Mouse (Mus musculus): ENCODE measurements around the gene Vmn1r5. TPM values are rescaled to one million over a fixed set of nuclear protein-coding genes. Genes with fewer than 3 reads are reported as not detected.
"Not testable (repeated sequence)": the region's sequence is repeated elsewhere in the genome, so short reads cannot be mapped to it uniquely, and the experiment has no call there.

The Vmn1r5 gene
- polyA plus RNA-seq, 1 experiment from 2014 or later, result not detected

DNA sequence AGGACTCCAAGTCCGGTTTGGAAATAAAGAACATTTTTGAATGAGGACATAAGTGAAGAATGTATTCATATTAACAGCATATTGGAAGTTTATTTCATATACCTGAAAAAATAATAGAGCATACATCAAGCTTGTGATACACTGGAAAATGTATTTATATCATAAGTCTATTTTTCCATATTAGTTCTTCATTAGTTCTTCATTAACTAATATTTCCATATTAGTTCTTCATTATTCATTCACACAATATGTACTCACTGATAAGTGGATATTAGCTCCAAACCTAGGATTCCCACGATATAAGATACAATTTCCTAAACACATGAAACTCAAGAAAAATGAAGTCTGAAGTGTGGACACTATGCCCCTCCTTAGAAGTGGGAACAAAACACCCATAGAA is 55.2 kb downstream of the Vmn1r5 start, which contains the start of gene Vmn1r7:
TSS of gene Vmn1r7 (minus strand) at position 101 of the 400 bp plus-strand sequence.
- H3K27ac ChIP-seq (ENCODE audit: low read depth, low read length); H3K4me2 ChIP-seq (ENCODE audit: low read depth, low read length); H3K9ac ChIP-seq (replicated peaks; ENCODE audit: low read depth, low read length); ATAC-seq (ENCODE audit: low read depth); H3K9me3 ChIP-seq (ENCODE audit: control insufficient read depth, low read length); H3K36me3 ChIP-seq (ENCODE audit: control insufficient read depth, insufficient read depth, low read length); H3K4me1 ChIP-seq (ENCODE audit: control insufficient read depth, insufficient read depth, low read length); H3K27me3 ChIP-seq (ENCODE audit: control insufficient read depth, insufficient read depth, low read length); H3K4me3 ChIP-seq (ENCODE audit: low read depth, low read length): not testable (repeated sequence)
- WGBS, result 89% methylated on average over 2 of the region's 2 CpGs

DNA sequence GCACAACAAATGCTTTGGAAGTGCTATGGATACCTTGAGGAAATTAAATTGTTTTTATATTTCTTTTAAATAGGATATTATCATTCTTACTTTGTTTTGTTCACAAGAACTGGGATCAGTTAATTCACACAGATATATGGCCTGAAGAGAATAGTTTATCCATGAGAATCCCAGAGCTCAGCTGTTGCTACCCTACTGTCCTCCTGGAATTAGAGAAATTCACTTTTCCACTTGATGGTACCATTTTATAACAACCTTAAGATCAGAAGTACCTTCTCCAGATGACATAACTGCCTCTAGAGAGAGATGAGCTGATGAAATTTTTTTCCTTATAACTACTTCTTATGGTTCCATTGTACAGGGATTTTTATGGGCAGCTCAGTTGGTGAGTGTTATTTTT is 61.9 kb downstream of the Vmn1r5 start, which contains the start of gene Vmn1r8:
TSS of gene Vmn1r8 (plus strand) at position 301 of the 400 bp plus-strand sequence.
- Histone ChIP-seq H3K9ac (replicated peaks; ENCODE audit: low read depth, low read length) (no peak within 1 kb of the TSS), H3K27ac (ENCODE audit: low read depth, low read length) (no peak within 1 kb of the TSS), H3K27me3 (ENCODE audit: control insufficient read depth, insufficient read depth, low read length) (no peaks in the 10 kb centered on the region), H3K4me1 (ENCODE audit: control insufficient read depth, insufficient read depth, low read length) (no peaks in the 10 kb centered on the region), H3K4me3 (ENCODE audit: low read depth, low read length) (no peak within 1 kb of the TSS), H3K4me2 (ENCODE audit: low read depth, low read length) (no peak within 1 kb of the TSS), H3K36me3 (ENCODE audit: control insufficient read depth, insufficient read depth, low read length) (no peaks in the 10 kb centered on the region), H3K9me3 (ENCODE audit: control insufficient read depth, low read length) (no peaks in the 10 kb centered on the region)
- ATAC-seq (ENCODE audit: low read depth), result no peak

DNA sequence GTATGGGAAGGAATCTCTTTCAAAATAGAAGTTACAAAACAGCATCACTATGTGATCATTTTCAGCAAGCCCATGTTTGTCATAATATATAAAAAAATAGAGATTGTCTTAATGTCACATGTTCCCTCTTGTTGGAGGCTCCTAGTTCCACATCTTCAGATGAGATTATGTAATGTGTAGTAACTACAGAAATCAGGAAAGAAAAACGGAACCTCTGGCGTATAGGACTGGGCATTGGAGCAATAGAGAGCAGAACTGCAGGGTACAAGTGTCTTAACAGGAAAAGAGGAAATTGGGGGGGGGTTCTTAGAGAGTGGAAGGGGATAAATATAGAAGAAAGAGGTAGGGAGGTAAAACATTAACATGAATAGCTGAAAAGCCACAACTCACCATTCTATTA is 64.6 kb downstream of the Vmn1r5 start:
- Histone ChIP-seq H3K9me3 (ENCODE audit: control insufficient read depth, low read length) (no peaks in the 10 kb centered on the region), H3K27ac (ENCODE audit: low read depth, low read length) (no peak overlapping the region)
- WGBS, result 92% methylated on average over 2 of the region's 2 CpGs

More for the DNA sequence above, 64.6 kb downstream of the Vmn1r5 start:
- no peaks in the 10 kb centered on the region for H3K36me3 ChIP-seq (ENCODE audit: control insufficient read depth, insufficient read depth, low read length)
- no peaks in the 10 kb centered on the region for H3K27me3 ChIP-seq (ENCODE audit: control insufficient read depth, insufficient read depth, low read length)
- H3K4me2 ChIP-seq (ENCODE audit: low read depth, low read length), result no peak overlapping the region
- no peaks in the 10 kb centered on the region for H3K4me1 ChIP-seq (ENCODE audit: control insufficient read depth, insufficient read depth, low read length)
- no peak overlapping the region for H3K4me3 ChIP-seq (ENCODE audit: low read depth, low read length)
- H3K9ac ChIP-seq (replicated peaks; ENCODE audit: low read depth, low read length), result no peak overlapping the region
- no peak for ATAC-seq (ENCODE audit: low read depth)

Other genes starting within 250 kb of the Vmn1r5 start
- 32.8 and 35.4 TPM in 2 replicates for gene Kbtbd2, start 172.5 kb upstream of the Vmn1r5 start, polyA plus RNA-seq (2014; fragmentation: Nextera tagmentation; extraction: Ambion mirVana)
- gene Fkbp9, start 138.2 kb upstream of the Vmn1r5 start, polyA plus RNA-seq (2014; fragmentation: Nextera tagmentation; extraction: Ambion mirVana), result 20.2 and 47.5 TPM in 2 replicates
- 169 and 180 TPM in 2 replicates for gene Nt5c3, start 46.3 kb upstream of the Vmn1r5 start, polyA plus RNA-seq (2014; fragmentation: Nextera tagmentation; extraction: Ambion mirVana)
- gene Vmn1r4, start 46.3 kb upstream of the Vmn1r5 start, polyA plus RNA-seq (2014; fragmentation: Nextera tagmentation; extraction: Ambion mirVana), result 0.64 and 0.93 TPM in 2 replicates
- gene Vmn1r6, start 27.0 kb downstream of the Vmn1r5 start, polyA plus RNA-seq (2014; fragmentation: Nextera tagmentation; extraction: Ambion mirVana), result not detected in 2 replicates
- not detected in 2 replicates for gene Vmn1r7, start 55.1 kb downstream of the Vmn1r5 start, polyA plus RNA-seq (2014; fragmentation: Nextera tagmentation; extraction: Ambion mirVana)
- gene Vmn1r8, start 62.0 kb downstream of the Vmn1r5 start, polyA plus RNA-seq (2014; fragmentation: Nextera tagmentation; extraction: Ambion mirVana), result not detected in 2 replicates
- gene Vmn1r9, start 96.5 kb downstream of the Vmn1r5 start, polyA plus RNA-seq (2014; fragmentation: Nextera tagmentation; extraction: Ambion mirVana), result not detected in 2 replicates
- gene Vmn1r10, start 139.2 kb downstream of the Vmn1r5 start, polyA plus RNA-seq (2014; fragmentation: Nextera tagmentation; extraction: Ambion mirVana), result not detected in 2 replicates
- gene Vmn1r11, start 163.2 kb downstream of the Vmn1r5 start, polyA plus RNA-seq (2014; fragmentation: Nextera tagmentation; extraction: Ambion mirVana), result not detected in 2 replicates
- gene Vmn1r12, start 186.6 kb downstream of the Vmn1r5 start, polyA plus RNA-seq (2014; fragmentation: Nextera tagmentation; extraction: Ambion mirVana), result not detected in 2 replicates
- not detected in 2 replicates for gene Vmn1r13, start 233.0 kb downstream of the Vmn1r5 start, polyA plus RNA-seq (2014; fragmentation: Nextera tagmentation; extraction: Ambion mirVana)